Mouse (Mus musculus): ENCODE results near the gene Shank1. TPM values are rescaled to one million over a fixed set of nuclear protein-coding genes. Genes with fewer than 3 reads are reported as not detected.

Shank1 gene
- polyA plus RNA-seq, 1 experiment from 2014 or later: 0.02 TPM

GRCm38 (mm10) chr7:44373889-44374652 lies 64.0 kb downstream of the Shank1 start:
- Histone ChIP-seq H3K36me3 (ENCODE audit: control insufficient read depth, insufficient read depth) (no peaks in the 10 kb centered on the region), H3K9ac (ENCODE audit: low read depth, low read length) (peak overlapping the region; percentile 53), H3K27me3 (ENCODE audit: control insufficient read depth, insufficient read depth, low read depth, low read length) (no peaks in the 10 kb centered on the region), H3K4me3 (ENCODE audit: low read depth, low read length) (peak overlapping the region; percentile 63), H3K27ac (ENCODE audit: low read length) (no peak overlapping the region), H3K4me2 (ENCODE audit: low read depth, low read length) (peak overlapping the region; percentile 79), H3K9me3 (replicated peaks; ENCODE audit: control insufficient read depth, low read length) (no peaks in the 10 kb centered on the region), H3K4me1 (ENCODE audit: control insufficient read depth, low read depth, low read length) (peaks cover 3% of the 10 kb centered on the region; the same call in 1 of the 2 replicates)
- WGBS (ENCODE audit: insufficient replicate concordance): under 1% methylated on average over 19 of the region's 19 CpGs
- peak; percentile 91 for ATAC-seq (ENCODE audit: low read depth)

GRCm38 (mm10) chr7:44374756-44375155 lies 64.7 kb downstream of the Shank1 start:
- Histone ChIP-seq H3K9ac (ENCODE audit: low read depth, low read length) (no peak overlapping the region), H3K4me3 (ENCODE audit: low read depth, low read length) (peak overlapping the region; percentile 63), H3K27ac (ENCODE audit: low read length) (no peak overlapping the region), H3K36me3 (ENCODE audit: control insufficient read depth, insufficient read depth) (no peaks in the 10 kb centered on the region), H3K9me3 (replicated peaks; ENCODE audit: control insufficient read depth, low read length) (no peaks in the 10 kb centered on the region), H3K4me1 (ENCODE audit: control insufficient read depth, low read depth, low read length) (peaks cover 3% of the 10 kb centered on the region; the same call in 1 of the 2 replicates), H3K27me3 (ENCODE audit: control insufficient read depth, insufficient read depth, low read depth, low read length) (no peaks in the 10 kb centered on the region), H3K4me2 (ENCODE audit: low read depth, low read length) (peak overlapping the region; percentile 79)
- no peak for ATAC-seq (ENCODE audit: low read depth)
- WGBS (ENCODE audit: insufficient replicate concordance): 3% methylated on average over 5 of the region's 5 CpGs

GRCm38 (mm10) chr7:44375207-44375606 lies 65.2 kb downstream of the Shank1 start:
- Histone ChIP-seq H3K4me3 (ENCODE audit: low read depth, low read length) (no peak overlapping the region), H3K4me1 (ENCODE audit: control insufficient read depth, low read depth, low read length) (peaks cover 3% of the 10 kb centered on the region; the same call in 1 of the 2 replicates), H3K9ac (ENCODE audit: low read depth, low read length) (no peak overlapping the region), H3K9me3 (replicated peaks; ENCODE audit: control insufficient read depth, low read length) (no peaks in the 10 kb centered on the region), H3K27me3 (ENCODE audit: control insufficient read depth, insufficient read depth, low read depth, low read length) (no peaks in the 10 kb centered on the region), H3K4me2 (ENCODE audit: low read depth, low read length) (no peak overlapping the region), H3K27ac (ENCODE audit: low read length) (no peak overlapping the region), H3K36me3 (ENCODE audit: control insufficient read depth, insufficient read depth) (no peaks in the 10 kb centered on the region)
- 32% methylated on average over 10 of the region's 10 CpGs for WGBS (ENCODE audit: insufficient replicate concordance)
- no peak for ATAC-seq (ENCODE audit: low read depth)

GRCm38 (mm10) chr7:44375793-44376192 lies 65.7 kb downstream of the Shank1 start:
- Histone ChIP-seq H3K27me3 (ENCODE audit: control insufficient read depth, insufficient read depth, low read depth, low read length) (no peaks in the 10 kb centered on the region), H3K4me1 (ENCODE audit: control insufficient read depth, low read depth, low read length) (peaks cover 3% of the 10 kb centered on the region; the same call in 1 of the 2 replicates), H3K4me3 (ENCODE audit: low read depth, low read length) (no peak overlapping the region), H3K4me2 (ENCODE audit: low read depth, low read length) (no peak overlapping the region), H3K9ac (ENCODE audit: low read depth, low read length) (no peak overlapping the region), H3K27ac (ENCODE audit: low read length) (no peak overlapping the region), H3K36me3 (ENCODE audit: control insufficient read depth, insufficient read depth) (no peaks in the 10 kb centered on the region), H3K9me3 (replicated peaks; ENCODE audit: control insufficient read depth, low read length) (no peaks in the 10 kb centered on the region)
- WGBS (ENCODE audit: insufficient replicate concordance): 62% methylated on average over 3 of the region's 3 CpGs
- ATAC-seq (ENCODE audit: low read depth): no peak

GRCm38 (mm10) chr7:44378290-44378689 lies 68.2 kb downstream of the Shank1 start:
- WGBS (ENCODE audit: insufficient replicate concordance): 36% methylated on average over 4 of the region's 4 CpGs

GRCm38 (mm10) chr7:44382541-44382940 lies 72.5 kb downstream of the Shank1 start:
- no peak overlapping the region for H3K4me2 ChIP-seq (ENCODE audit: low read depth, low read length)
- no peak overlapping the region for H3K4me3 ChIP-seq (ENCODE audit: low read depth, low read length)
- H3K9me3 ChIP-seq (replicated peaks; ENCODE audit: control insufficient read depth, low read length): no peaks in the 10 kb centered on the region
- peaks cover 35% of the 10 kb centered on the region for H3K27me3 ChIP-seq (ENCODE audit: control insufficient read depth, insufficient read depth, low read depth, low read length)
- no peak for ATAC-seq (ENCODE audit: low read depth)
- H3K36me3 ChIP-seq (ENCODE audit: control insufficient read depth, insufficient read depth): no peaks in the 10 kb centered on the region
- WGBS (ENCODE audit: insufficient replicate concordance): 62% methylated on average over 12 of the region's 12 CpGs
- H3K4me1 ChIP-seq (ENCODE audit: control insufficient read depth, low read depth, low read length): peaks cover 2% of the 10 kb centered on the region; the same call in 1 of the 2 replicates
- H3K9ac ChIP-seq (ENCODE audit: low read depth, low read length): no peak overlapping the region
- H3K27ac ChIP-seq (ENCODE audit: low read length): no peak overlapping the region

More at GRCm38 (mm10) chr7:44378290-44378689, 68.2 kb downstream of the Shank1 start:
- no peaks in the 10 kb centered on the region for H3K36me3 ChIP-seq (ENCODE audit: control insufficient read depth, insufficient read depth)
- H3K4me3 ChIP-seq (ENCODE audit: low read depth, low read length): no peak overlapping the region
- no peak overlapping the region for H3K4me2 ChIP-seq (ENCODE audit: low read depth, low read length)
- no peak for ATAC-seq (ENCODE audit: low read depth)
- peaks cover 3% of the 10 kb centered on the region; the same call in 1 of the 2 replicates for H3K4me1 ChIP-seq (ENCODE audit: control insufficient read depth, low read depth, low read length)
- H3K9ac ChIP-seq (ENCODE audit: low read depth, low read length): no peak overlapping the region
- H3K27ac ChIP-seq (ENCODE audit: low read length): no peak overlapping the region
- no peaks in the 10 kb centered on the region for H3K9me3 ChIP-seq (replicated peaks; ENCODE audit: control insufficient read depth, low read length)
- H3K27me3 ChIP-seq (ENCODE audit: control insufficient read depth, insufficient read depth, low read depth, low read length): peaks cover 11% of the 10 kb centered on the region; the same call in 1 of the 2 replicates

- 0 out of 2 replicates have a peak within 1 kb of the TSS, but pooled peaks have one; percentile 28 for H3K9ac ChIP-seq (ENCODE audit: low read depth, low read length)
- H3K4me3 ChIP-seq (ENCODE audit: low read depth, low read length): peak within 1 kb of the TSS; percentile 37
Measured at GRCm38 (mm10) chr7:44383980-44384715, 74.1 kb downstream of the Shank1 start, which contains the start of gene Syt3. TSS of gene Syt3 (plus strand) at chr7:44384102.

GRCm38 (mm10) chr7:44384716-44385059 lies 74.6 kb downstream of the Shank1 start:
- peaks cover 38% of the 10 kb centered on the region for H3K27me3 ChIP-seq (ENCODE audit: control insufficient read depth, insufficient read depth, low read depth, low read length)
- H3K4me1 ChIP-seq (ENCODE audit: control insufficient read depth, low read depth, low read length): peaks cover 2% of the 10 kb centered on the region; the same call in 1 of the 2 replicates
- H3K9me3 ChIP-seq (replicated peaks; ENCODE audit: control insufficient read depth, low read length): no peaks in the 10 kb centered on the region
- peak overlapping the region; percentile 33 for H3K4me3 ChIP-seq (ENCODE audit: low read depth, low read length)
- WGBS (ENCODE audit: insufficient replicate concordance): 1% methylated on average over 16 of the region's 17 CpGs
- no peak overlapping the region for H3K27ac ChIP-seq (ENCODE audit: low read length)
- peak overlapping the region; percentile 65 for H3K4me2 ChIP-seq (ENCODE audit: low read depth, low read length)
- H3K36me3 ChIP-seq (ENCODE audit: control insufficient read depth, insufficient read depth): no peaks in the 10 kb centered on the region
- ATAC-seq (ENCODE audit: low read depth): no peak
- no peak overlapping the region for H3K9ac ChIP-seq (ENCODE audit: low read depth, low read length)

More at GRCm38 (mm10) chr7:44383980-44384715, 74.1 kb downstream of the Shank1 start, which contains the start of gene Syt3:
- Histone ChIP-seq H3K9me3 (replicated peaks; ENCODE audit: control insufficient read depth, low read length) (no peaks in the 10 kb centered on the region), H3K36me3 (ENCODE audit: control insufficient read depth, insufficient read depth) (no peaks in the 10 kb centered on the region), H3K27ac (ENCODE audit: low read length) (no peak within 1 kb of the TSS), H3K27me3 (ENCODE audit: control insufficient read depth, insufficient read depth, low read depth, low read length) (peaks cover 38% of the 10 kb centered on the region), H3K4me1 (ENCODE audit: control insufficient read depth, low read depth, low read length) (peaks cover 2% of the 10 kb centered on the region; the same call in 1 of the 2 replicates), H3K4me2 (ENCODE audit: low read depth, low read length) (peak within 1 kb of the TSS; percentile 65)
- peak; percentile 24; the same call in 1 of the 2 replicates for ATAC-seq (ENCODE audit: low read depth)
- WGBS (ENCODE audit: insufficient replicate concordance): 0% methylated on average over 27 of the region's 33 CpGs

Measured in liver, embryonic 16.5 days (tissue).